ENCODE assay signal across 28 mouse cellular contexts in the genomic region with DNA sequence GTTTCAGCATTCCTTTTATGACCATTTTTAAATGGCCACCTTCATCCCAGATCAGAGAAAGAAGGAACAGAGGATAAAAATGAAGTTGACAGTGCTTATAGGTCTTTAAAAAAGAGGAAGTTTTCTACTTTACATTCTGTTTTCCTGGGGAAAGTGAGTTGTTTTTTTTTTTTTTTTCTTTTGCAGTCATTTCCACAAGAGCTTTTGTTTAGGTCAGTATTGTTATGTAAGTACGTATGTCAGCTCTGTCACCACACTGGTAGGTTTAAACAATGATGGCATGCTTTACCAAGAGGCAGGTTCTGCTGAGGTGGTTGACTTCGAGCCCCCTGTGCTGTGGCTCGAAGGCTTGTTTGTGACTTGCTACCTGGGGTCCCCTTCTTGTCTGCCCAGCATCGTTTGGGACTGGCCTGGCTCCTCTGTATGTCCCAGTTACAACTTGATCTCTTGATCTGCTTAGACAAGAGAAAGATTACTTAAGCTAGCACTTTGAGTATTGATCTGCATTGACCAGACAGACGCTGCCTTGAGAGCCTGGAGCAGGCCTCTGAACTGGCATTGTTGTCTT. TPM values are rescaled to one million over a fixed set of nuclear protein-coding genes. Genes with fewer than 3 reads are reported as not detected.
DNase-seq lines count a peak whose midpoint lies in the region; ATAC-seq and TF ChIP-seq lines count a peak whose summit lies in the region.
"Had no signal": no experiment of that assay in that cellular context is flagged by ENCODE, and none has a peak within 500 bp of the region (broad histone marks: within the 10 kb centered on the region; RNA-seq: fewer than 3 reads in every experiment).

No protein-coding gene starts in this region.

- no peak for TF ChIP-seq EP300 in heart, adult 2 months (IDR thresholded peaks at IDR 0.05; ENCODE audit: insufficient read depth, low read depth, low read length)
- TF ChIP-seq EP300 in liver, postnatal 0 days (IDR thresholded peaks at IDR 0.05; ENCODE audit: low read depth) = no peak
- TF ChIP-seq EP300 in stomach, postnatal 0 days (optimal IDR thresholded peaks at IDR 0.05) = no peak

- H3K27me3 ChIP-seq in heart, adult 2 months (ENCODE audit: control insufficient read depth, insufficient read depth, low read length) = no peaks in the 10 kb centered on the region
- no peaks in the 10 kb centered on the region for H3K27me3 ChIP-seq in heart, embryonic 12.5 days (replicated peaks)
- H3K27me3 ChIP-seq in liver, postnatal 0 days (ENCODE audit: insufficient read depth, low read length) = no peaks in the 10 kb centered on the region
- no peaks in the 10 kb centered on the region for H3K27me3 ChIP-seq in stomach, postnatal 0 days (ENCODE audit: control insufficient read depth, insufficient read depth, low read length)
- no peaks in the 10 kb centered on the region for H3K27me3 ChIP-seq in intestine, embryonic 15.5 days (replicated peaks)
- H3K27me3 ChIP-seq: embryonic facial prominence, embryonic 13.5 days; limb, embryonic 12.5 days; liver, embryonic 15.5 days; megakaryocyte, embryonic 14.5 days; midbrain, embryonic 13.5 days had no signal

- H3K36me3 ChIP-seq in heart, adult 2 months (ENCODE audit: control insufficient read depth, insufficient read depth, low read length) = peaks cover 61% of the 10 kb centered on the region
- no peaks in the 10 kb centered on the region; the same call in 1 of the 2 replicates for H3K36me3 ChIP-seq in heart, embryonic 12.5 days
- no peaks in the 10 kb centered on the region for H3K36me3 ChIP-seq in ES-E14 (ENCODE audit: control insufficient read depth, insufficient read depth, low read length, poor library complexity, severe bottlenecking)
- H3K36me3 ChIP-seq in liver, postnatal 0 days (replicated peaks; ENCODE audit: insufficient read depth, low read length) = no peaks in the 10 kb centered on the region; the same call in 1 of the 2 replicates
- no peaks in the 10 kb centered on the region for H3K36me3 ChIP-seq in stomach, postnatal 0 days (ENCODE audit: control insufficient read depth, insufficient read depth, low read length)
- no peaks in the 10 kb centered on the region for H3K36me3 ChIP-seq in intestine, embryonic 15.5 days
- H3K36me3 ChIP-seq: limb, embryonic 12.5 days; liver, embryonic 15.5 days; midbrain, embryonic 13.5 days had no signal

- WGBS in heart, adult 2 months = 52% methylated on average over 5 of the region's 5 CpGs
- 64% methylated on average over 5 of the region's 5 CpGs for WGBS in heart, embryonic 12.5 days
- 43% methylated on average over 5 of the region's 5 CpGs for WGBS in liver, postnatal 0 days (ENCODE audit: insufficient replicate concordance)
- 56% methylated on average over 5 of the region's 5 CpGs for WGBS in stomach, postnatal 0 days
- WGBS in intestine, embryonic 15.5 days = 68% methylated on average over 5 of the region's 5 CpGs

- H3K4me3 ChIP-seq in heart, adult 2 months = no peak overlapping the region; the same call in 1 of the 2 replicates
- no peak overlapping the region for H3K4me3 ChIP-seq in heart, embryonic 12.5 days
- no peak overlapping the region for H3K4me3 ChIP-seq in ES-E14 (ENCODE audit: insufficient read depth in 1 of 2, low read depth in 1 of 2, low read length in 2 of 2, poor library complexity in 1 of 2, severe bottlenecking in 1 of 2)
- H3K4me3 ChIP-seq in liver, postnatal 0 days (ENCODE audit: low read depth, low read length) = no peak overlapping the region
- no peak overlapping the region for H3K4me3 ChIP-seq in stomach, postnatal 0 days (ENCODE audit: low read depth, low read length)
- no peak overlapping the region for H3K4me3 ChIP-seq in intestine, embryonic 15.5 days (replicated peaks)
- H3K4me3 ChIP-seq: embryonic facial prominence, embryonic 13.5 days; hindbrain, embryonic 10.5 days; layer of hippocampus, adult 2 months; limb, embryonic 12.5 days; liver, embryonic 15.5 days; megakaryocyte, embryonic 14.5 days; midbrain, embryonic 13.5 days had no signal

- no peak for TF ChIP-seq POLR2A in heart, adult 2 months (IDR thresholded peaks at IDR 0.05; ENCODE audit: insufficient read depth, low read depth, low read length)

- peak overlapping the region; percentile 1 for H3K9ac ChIP-seq in heart, adult 2 months (ENCODE audit: low read depth, low read length)
- H3K9ac ChIP-seq in heart, embryonic 12.5 days = no peak overlapping the region
- no peak overlapping the region for H3K9ac ChIP-seq in ES-E14 (ENCODE audit: insufficient read depth, low read depth, low read length, poor library complexity, severe bottlenecking)
- H3K9ac ChIP-seq in liver, postnatal 0 days (replicated peaks) = no peak overlapping the region
- no peak overlapping the region for H3K9ac ChIP-seq in stomach, postnatal 0 days (ENCODE audit: low read length)
- H3K9ac ChIP-seq in intestine, embryonic 15.5 days = no peak overlapping the region
- H3K9ac ChIP-seq: embryonic facial prominence, embryonic 13.5 days; limb, embryonic 12.5 days; liver, embryonic 15.5 days; midbrain, embryonic 13.5 days had no signal

- intact Hi-C loops in heart, adult 2 months (cut with DNase I) = loop anchor here (10.0 kb wide), 1 partner anchor 229 kb away; a partner anchor contains a TSS

- H3K9me3 ChIP-seq in heart, embryonic 12.5 days (replicated peaks) = no peaks in the 10 kb centered on the region
- H3K9me3 ChIP-seq in ES-E14 (ENCODE audit: control insufficient read depth, insufficient read depth, low read depth, low read length) = no peaks in the 10 kb centered on the region
- no peaks in the 10 kb centered on the region for H3K9me3 ChIP-seq in liver, postnatal 0 days (ENCODE audit: low read length)
- H3K9me3 ChIP-seq in stomach, postnatal 0 days (ENCODE audit: control insufficient read depth, low read length) = no peaks in the 10 kb centered on the region
- no peaks in the 10 kb centered on the region for H3K9me3 ChIP-seq in intestine, embryonic 15.5 days
- H3K9me3 ChIP-seq: embryonic facial prominence, embryonic 13.5 days; G1E; hindbrain, embryonic 10.5 days; limb, embryonic 12.5 days; liver, embryonic 15.5 days; megakaryocyte, embryonic 14.5 days; midbrain, embryonic 13.5 days had no signal

- in situ Hi-C loops in ES-E14 (cut with MboI; ENCODE audit: low sequenced_read_pairs in 2 of 2, unreplicated experiment in 2 of 2) = no loop called here

- no peak overlapping the region for H3K4me2 ChIP-seq in heart, embryonic 12.5 days
- H3K4me2 ChIP-seq in liver, postnatal 0 days (ENCODE audit: low read depth, low read length) = peak overlapping the region; percentile 38
- no peak overlapping the region for H3K4me2 ChIP-seq in stomach, postnatal 0 days (replicated peaks; ENCODE audit: low read depth)
- no peak overlapping the region for H3K4me2 ChIP-seq in intestine, embryonic 15.5 days (replicated peaks)
- H3K4me2 ChIP-seq: embryonic facial prominence, embryonic 13.5 days; limb, embryonic 12.5 days; liver, embryonic 15.5 days; midbrain, embryonic 13.5 days had no signal

- H3K27ac ChIP-seq in heart, adult 2 months = peak overlapping the region; percentile 98
- no peak overlapping the region for H3K27ac ChIP-seq in heart, embryonic 12.5 days (ENCODE audit: poor library complexity, severe bottlenecking)
- no peak overlapping the region for H3K27ac ChIP-seq in ES-E14 (ENCODE audit: insufficient read depth, low read depth, low read length, poor library complexity, severe bottlenecking)
- 0 out of 2 replicates have a peak overlapping the region, but pooled peaks have one; percentile 35 for H3K27ac ChIP-seq in liver, postnatal 0 days (ENCODE audit: low read depth)
- no peak overlapping the region for H3K27ac ChIP-seq in stomach, postnatal 0 days (replicated peaks)
- no peak overlapping the region for H3K27ac ChIP-seq in intestine, embryonic 15.5 days
- H3K27ac ChIP-seq: embryonic facial prominence, embryonic 13.5 days; hindbrain, embryonic 10.5 days; layer of hippocampus, adult 2 months; limb, embryonic 12.5 days; liver, embryonic 15.5 days; midbrain, embryonic 13.5 days had no signal

- no peak for TF ChIP-seq CTCF in heart, adult 2 months (IDR thresholded peaks at IDR 0.05)
- TF ChIP-seq CTCF in liver, postnatal 0 days (IDR thresholded peaks at IDR 0.05; ENCODE audit: low read depth) = no peak
- TF ChIP-seq CTCF in stomach, postnatal 0 days (IDR thresholded peaks at IDR 0.05; ENCODE audit: low read depth) = no peak

- H3K79me2 ChIP-seq in heart, adult 2 months (replicated peaks; ENCODE audit: control insufficient read depth, insufficient read depth, low read length) = peaks cover 21% of the 10 kb centered on the region

- H3K4me1 ChIP-seq in heart, adult 2 months (ENCODE audit: control insufficient read depth, insufficient read depth, low read length) = peaks cover 48% of the 10 kb centered on the region
- H3K4me1 ChIP-seq in heart, embryonic 12.5 days (replicated peaks) = peaks cover 42% of the 10 kb centered on the region
- H3K4me1 ChIP-seq in ES-E14 (ENCODE audit: control insufficient read depth in 2 of 2, insufficient read depth in 2 of 2, low read length in 2 of 2, poor library complexity in 1 of 2) = peaks cover 0 to 2% of the 10 kb centered on the region in 2 experiments; a peak in 1 of 4 replicates
- peaks cover 69% of the 10 kb centered on the region for H3K4me1 ChIP-seq in liver, postnatal 0 days (ENCODE audit: insufficient read depth)
- H3K4me1 ChIP-seq in stomach, postnatal 0 days (replicated peaks; ENCODE audit: control insufficient read depth, insufficient read depth) = peaks cover 5% of the 10 kb centered on the region; the same call in 1 of the 2 replicates
- peaks cover 27% of the 10 kb centered on the region for H3K4me1 ChIP-seq in intestine, embryonic 15.5 days (replicated peaks)

- DNase-seq in heart, adult 2 months = peak in 1 of 2 experiments; percentile 23
- DNase-seq in ES-E14 (ENCODE audit: low read depth, low spot score) (no peak), ZHBTc4 (ENCODE audit: low read depth, low spot score) (peak; percentile 15)
- DNase-seq in liver, postnatal 0 days = no peak
- DNase-seq in stomach, postnatal 0 days (ENCODE audit: low spot score) = no peak
- no peak for DNase-seq in frontal cortex, postnatal 36 days (ENCODE audit: low spot score in 2 of 2)
- DNase-seq: adrenal gland, postnatal 25 days; cerebellum, adult 11-12 months; cerebellum, postnatal 25 days; embryo, embryonic 11 days; gastrocnemius, postnatal 10 days; kidney, postnatal 25 days; right cerebral cortex, postnatal 25 days; spleen, adult 18-20 months; thymus, postnatal 36 days had no signal

- ATAC-seq in heart, embryonic 12.5 days (ENCODE audit: insufficient number of reproducible peaks, low FRiP score) = no peak
- no peak for ATAC-seq in liver, postnatal 0 days
- no peak for ATAC-seq in stomach, postnatal 0 days (ENCODE audit: low FRiP score, low TSS enrichment)
- ATAC-seq in intestine, embryonic 15.5 days = no peak
- ATAC-seq: forebrain, embryonic 14.5 days; hindbrain, embryonic 16.5 days; intestine, embryonic 16.5 days; midbrain, embryonic 13.5 days had no signal

RNA-seq across cellular contexts. Expression of a gene that starts 8.7 kb away (rescaled TPM):
- total RNA-seq in heart, adult 2 months (2021) = 100 to 1,000 TPM; 142 to 163 TPM
- 68.0 and 89.8 TPM in 2 replicates for polyA plus RNA-seq in heart, adult 2 months (2012; rRNA removed)
- 53.4 and 62.3 TPM in 2 replicates for polyA plus RNA-seq in heart, embryonic 12.5 days (2016; fragmentation: Nextera tagmentation; extraction: Ambion mirVana)
- total RNA-seq in ES-E14 (2012; rRNA removed) = 6.8 and 10.0 TPM in 2 replicates
- 24.0 and 25.5 TPM in 2 replicates for polyA plus RNA-seq in liver, postnatal 0 days (2015; fragmentation: Nextera tagmentation; extraction: Ambion mirVana)
- 34.0 and 38.2 TPM in 2 replicates for polyA plus RNA-seq in stomach, postnatal 0 days (2015; fragmentation: Nextera tagmentation; extraction: Ambion mirVana)
- polyA plus RNA-seq in intestine, embryonic 15.5 days (2015; fragmentation: Nextera tagmentation; extraction: Ambion mirVana) = 46.1 and 49.4 TPM in 2 replicates

Comparison
In these comparisons a context has a peak if more than half of its experiments do, and no peak if none do; other contexts are left out.
1. H3K27ac ChIP-seq: peak in heart, adult 2 months (single experiment) and liver, postnatal 0 days (single experiment); none in heart, embryonic 12.5 days (single experiment), ES-E14 (single experiment), stomach, postnatal 0 days (single experiment) and intestine, embryonic 15.5 days (single experiment).